Mouse (Mus musculus): ENCODE results near the gene Fermt1. TPM values are rescaled to one million over a fixed set of nuclear protein-coding genes. Genes with fewer than 3 reads are reported as not detected.

Gene Fermt1
- total RNA-seq, 1 experiment = 2.7 TPM

DNA sequence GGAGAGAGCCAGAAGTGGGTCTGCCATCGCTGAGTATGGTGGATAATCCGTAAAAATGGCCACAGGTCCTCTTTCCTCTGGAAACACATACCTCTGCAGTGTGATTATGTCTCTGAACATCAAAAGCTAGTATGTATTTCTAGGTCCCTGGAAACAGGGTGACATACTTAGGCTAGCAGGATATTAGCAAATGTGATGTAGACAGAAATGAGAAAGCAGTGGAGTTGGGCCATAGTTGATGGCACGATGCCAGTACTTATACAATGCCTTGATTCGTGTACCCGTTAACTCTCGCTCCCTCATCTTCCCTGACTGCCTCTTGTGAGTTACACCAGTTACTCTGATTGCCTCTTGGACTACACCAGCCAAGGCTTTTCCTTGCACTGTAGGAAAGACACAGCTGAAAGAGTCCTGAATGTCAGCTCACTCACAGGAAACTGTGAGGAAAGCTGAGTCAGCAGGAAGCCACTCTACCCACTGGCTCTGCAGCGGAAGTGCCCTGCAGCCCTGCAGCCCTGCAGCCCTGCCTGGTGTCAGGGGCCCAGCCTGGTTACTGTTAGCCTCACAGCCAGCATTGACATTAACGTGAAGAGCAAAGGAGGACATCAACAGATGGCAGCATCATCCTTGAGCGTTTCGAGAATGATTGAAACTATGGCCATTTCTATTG lies 71.9 kb downstream of the Fermt1 start:
- peaks cover 2 to 4% of the 10 kb centered on the region in 2 experiments; a peak in 3 of 4 replicates for H3K4me1 ChIP-seq (ENCODE audit: control insufficient read depth in 2 of 2, insufficient read depth in 2 of 2, low read length in 2 of 2, poor library complexity in 1 of 2)
- H3K9me3 ChIP-seq (ENCODE audit: control insufficient read depth, insufficient read depth, low read depth, low read length) = no peaks in the 10 kb centered on the region
- H3K36me3 ChIP-seq (ENCODE audit: control insufficient read depth, insufficient read depth, low read length, poor library complexity, severe bottlenecking) = peaks cover 17% of the 10 kb centered on the region; the same call in 1 of the 2 replicates
- DNase-seq (ENCODE audit: low read depth, low spot score) = no peak
- no peak overlapping the region for H3K4me3 ChIP-seq (ENCODE audit: insufficient read depth in 1 of 2, low read depth in 1 of 2, low read length in 2 of 2, poor library complexity in 1 of 2, severe bottlenecking in 1 of 2)
- H3K27ac ChIP-seq (ENCODE audit: insufficient read depth, low read depth, low read length, poor library complexity, severe bottlenecking) = no peak overlapping the region
- no peak overlapping the region for H3K9ac ChIP-seq (ENCODE audit: insufficient read depth, low read depth, low read length, poor library complexity, severe bottlenecking)
- TF ChIP-seq MAFK (IDR thresholded peaks at IDR 0.05; ENCODE audit: insufficient read depth, low read depth, low read length) (peak; percentile 80), ZNF384 (IDR thresholded peaks at IDR 0.05; ENCODE audit: low read depth, low read length) (no peak), CHD2 (IDR thresholded peaks at IDR 0.05; ENCODE audit: low read depth, low read length) (no peak)
- in situ Hi-C loops (cut with MboI; ENCODE audit: low sequenced_read_pairs in 2 of 2, unreplicated experiment in 2 of 2) = no loop called here

DNA sequence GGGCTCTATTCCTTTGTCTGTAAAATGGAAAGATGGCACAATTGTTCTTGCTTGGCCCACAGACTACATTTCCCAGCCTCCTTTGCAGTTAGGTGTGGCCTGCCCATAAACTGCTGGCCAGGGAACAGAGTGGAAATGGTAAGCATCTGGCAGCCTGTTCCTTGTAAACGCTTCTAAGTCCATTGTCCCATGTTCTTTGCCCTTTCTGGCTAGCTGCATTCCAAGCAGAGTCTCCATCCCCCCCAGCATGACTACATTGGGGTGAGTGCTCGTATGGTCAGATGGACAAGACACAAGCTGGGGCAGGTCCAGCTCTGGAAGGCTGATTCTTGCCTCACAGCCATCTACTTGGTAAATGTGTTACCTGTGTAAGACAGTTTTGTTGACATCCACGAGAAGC lies 74.0 kb downstream of the Fermt1 start:
- no peaks in the 10 kb centered on the region for H3K4me1 ChIP-seq (ENCODE audit: control insufficient read depth in 2 of 2, insufficient read depth in 2 of 2, low read length in 2 of 2, poor library complexity in 1 of 2)
- H3K9me3 ChIP-seq (ENCODE audit: control insufficient read depth, insufficient read depth, low read depth, low read length) = no peaks in the 10 kb centered on the region
- peak; percentile 63; the same call in 1 of the 2 replicates for TF ChIP-seq HCFC1 (IDR thresholded peaks at IDR 0.05; ENCODE audit: borderline replicate concordance, insufficient read depth, low read length)
- TF ChIP-seq ZC3H11A (IDR thresholded peaks at IDR 0.05; ENCODE audit: borderline replicate concordance, low read depth, low read length) = no peak
- peaks cover 14% of the 10 kb centered on the region; the same call in 1 of the 2 replicates for H3K36me3 ChIP-seq (ENCODE audit: control insufficient read depth, insufficient read depth, low read length, poor library complexity, severe bottlenecking)
- no peak overlapping the region for H3K27ac ChIP-seq (ENCODE audit: insufficient read depth, low read depth, low read length, poor library complexity, severe bottlenecking)
- in situ Hi-C loops (cut with MboI; ENCODE audit: low sequenced_read_pairs in 2 of 2, unreplicated experiment in 2 of 2) = no loop called here
- no peak for DNase-seq (ENCODE audit: low read depth, low spot score)
- H3K9ac ChIP-seq (ENCODE audit: insufficient read depth, low read depth, low read length, poor library complexity, severe bottlenecking) = no peak overlapping the region
- H3K4me3 ChIP-seq (ENCODE audit: insufficient read depth in 1 of 2, low read depth in 1 of 2, low read length in 2 of 2, poor library complexity in 1 of 2, severe bottlenecking in 1 of 2) = no peak overlapping the region

DNA sequence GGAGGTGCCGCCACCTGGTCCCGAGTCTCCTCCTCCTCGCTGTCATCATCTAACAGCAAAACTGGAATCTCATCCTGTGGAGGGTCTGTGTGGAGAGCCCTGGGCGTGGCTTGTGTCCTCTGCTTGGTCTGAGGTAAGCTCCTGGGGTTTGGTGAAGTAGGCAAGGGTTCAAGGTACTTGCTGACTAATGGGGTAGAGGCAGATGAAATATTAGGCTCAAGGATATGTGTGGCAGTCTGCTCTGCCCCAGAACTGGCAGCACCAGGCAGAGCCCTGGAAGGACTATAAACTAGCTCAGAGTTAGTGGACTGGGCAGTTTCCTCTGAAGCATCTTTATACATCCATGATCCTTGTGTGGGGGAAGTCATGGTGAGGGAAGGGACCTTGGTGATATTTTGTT lies 75.4 kb downstream of the Fermt1 start:
- Histone ChIP-seq H3K27ac (ENCODE audit: insufficient read depth, low read depth, low read length, poor library complexity, severe bottlenecking) (no peak overlapping the region), H3K4me3 (ENCODE audit: insufficient read depth in 1 of 2, low read depth in 1 of 2, low read length in 2 of 2, poor library complexity in 1 of 2, severe bottlenecking in 1 of 2) (no peak overlapping the region), H3K9ac (ENCODE audit: insufficient read depth, low read depth, low read length, poor library complexity, severe bottlenecking) (no peak overlapping the region), H3K36me3 (ENCODE audit: control insufficient read depth, insufficient read depth, low read length, poor library complexity, severe bottlenecking) (peaks cover 8% of the 10 kb centered on the region; the same call in 1 of the 2 replicates), H3K4me1 (ENCODE audit: control insufficient read depth in 2 of 2, insufficient read depth in 2 of 2, low read length in 2 of 2, poor library complexity in 1 of 2) (no peaks in the 10 kb centered on the region), H3K9me3 (ENCODE audit: control insufficient read depth, insufficient read depth, low read depth, low read length) (no peaks in the 10 kb centered on the region)
- in situ Hi-C loops (cut with MboI; ENCODE audit: low sequenced_read_pairs in 2 of 2, unreplicated experiment in 2 of 2) = no loop called here
- TF ChIP-seq ZNF384 (IDR thresholded peaks at IDR 0.05; ENCODE audit: low read depth, low read length) (no peak), MAFK (IDR thresholded peaks at IDR 0.05; ENCODE audit: insufficient read depth, low read depth, low read length) (no peak), ZC3H11A (IDR thresholded peaks at IDR 0.05; ENCODE audit: borderline replicate concordance, low read depth, low read length) (no peak), HCFC1 (IDR thresholded peaks at IDR 0.05; ENCODE audit: borderline replicate concordance, insufficient read depth, low read length) (no peak), CHD2 (IDR thresholded peaks at IDR 0.05; ENCODE audit: low read depth, low read length) (no peak)
- no peak for DNase-seq (ENCODE audit: low read depth, low spot score)

DNA sequence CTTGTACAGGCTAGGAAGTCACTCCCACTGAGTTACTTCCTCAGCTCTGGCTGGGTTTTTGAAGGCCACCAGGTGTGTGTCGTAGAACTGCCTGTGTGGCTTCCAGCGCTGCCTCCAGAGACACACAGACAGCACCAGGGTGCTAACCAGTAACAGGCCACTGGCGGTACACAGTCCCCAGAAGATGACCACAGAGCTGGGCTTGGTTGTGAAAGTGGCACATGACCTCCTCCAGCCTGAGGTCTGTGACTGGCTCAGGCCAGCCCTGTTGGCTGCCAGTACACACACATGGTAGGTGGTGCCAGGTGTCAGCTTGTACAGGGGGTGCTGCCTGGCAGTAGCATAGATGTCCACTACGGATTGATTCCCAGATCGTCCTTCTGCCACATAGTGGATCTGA lies 76.0 kb downstream of the Fermt1 start:
- TF ChIP-seq CHD2 (IDR thresholded peaks at IDR 0.05; ENCODE audit: low read depth, low read length) (no peak), MAFK (IDR thresholded peaks at IDR 0.05; ENCODE audit: insufficient read depth, low read depth, low read length) (no peak), ZC3H11A (IDR thresholded peaks at IDR 0.05; ENCODE audit: borderline replicate concordance, low read depth, low read length) (no peak), ZNF384 (IDR thresholded peaks at IDR 0.05; ENCODE audit: low read depth, low read length) (no peak), HCFC1 (IDR thresholded peaks at IDR 0.05; ENCODE audit: borderline replicate concordance, insufficient read depth, low read length) (no peak)
- H3K36me3 ChIP-seq (ENCODE audit: control insufficient read depth, insufficient read depth, low read length, poor library complexity, severe bottlenecking) = peaks cover 5% of the 10 kb centered on the region; the same call in 1 of the 2 replicates
- no peaks in the 10 kb centered on the region for H3K9me3 ChIP-seq (ENCODE audit: control insufficient read depth, insufficient read depth, low read depth, low read length)
- H3K4me1 ChIP-seq (ENCODE audit: control insufficient read depth in 2 of 2, insufficient read depth in 2 of 2, low read length in 2 of 2, poor library complexity in 1 of 2) = no peaks in the 10 kb centered on the region
- no peak overlapping the region for H3K9ac ChIP-seq (ENCODE audit: insufficient read depth, low read depth, low read length, poor library complexity, severe bottlenecking)
- no peak overlapping the region for H3K4me3 ChIP-seq (ENCODE audit: insufficient read depth in 1 of 2, low read depth in 1 of 2, low read length in 2 of 2, poor library complexity in 1 of 2, severe bottlenecking in 1 of 2)
- no peak overlapping the region for H3K27ac ChIP-seq (ENCODE audit: insufficient read depth, low read depth, low read length, poor library complexity, severe bottlenecking)
- in situ Hi-C loops (cut with MboI; ENCODE audit: low sequenced_read_pairs in 2 of 2, unreplicated experiment in 2 of 2) = no loop called here
- DNase-seq (ENCODE audit: low read depth, low spot score) = no peak

DNA sequence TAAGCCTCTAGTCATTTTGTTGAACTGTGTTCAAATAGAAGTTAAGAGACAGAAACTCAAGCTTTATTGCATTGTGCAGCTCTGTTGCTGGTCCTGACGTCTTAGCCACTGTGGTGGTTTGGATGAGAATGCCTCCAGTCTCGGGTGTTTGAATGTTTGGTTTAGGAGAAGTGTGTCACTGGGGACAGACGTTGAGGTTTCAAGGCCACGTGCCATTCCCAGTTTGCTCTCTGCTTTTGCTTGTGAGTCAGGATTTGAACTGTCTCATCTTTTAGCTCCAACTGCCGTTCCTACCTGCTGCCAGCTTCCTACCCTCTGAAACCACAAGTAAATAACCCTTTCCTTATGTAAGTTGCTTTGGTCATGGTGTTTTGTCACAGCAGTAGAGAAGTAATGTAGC lies 78.2 kb downstream of the Fermt1 start:
- Histone ChIP-seq H3K36me3 (ENCODE audit: control insufficient read depth, insufficient read depth, low read length, poor library complexity, severe bottlenecking) (peaks cover 7% of the 10 kb centered on the region; the same call in 1 of the 2 replicates), H3K4me3 (ENCODE audit: insufficient read depth in 1 of 2, low read depth in 1 of 2, low read length in 2 of 2, poor library complexity in 1 of 2, severe bottlenecking in 1 of 2) (no peak overlapping the region), H3K4me1 (ENCODE audit: control insufficient read depth in 2 of 2, insufficient read depth in 2 of 2, low read length in 2 of 2, poor library complexity in 1 of 2) (no peaks in the 10 kb centered on the region), H3K27ac (ENCODE audit: insufficient read depth, low read depth, low read length, poor library complexity, severe bottlenecking) (no peak overlapping the region), H3K9me3 (ENCODE audit: control insufficient read depth, insufficient read depth, low read depth, low read length) (no peaks in the 10 kb centered on the region), H3K9ac (ENCODE audit: insufficient read depth, low read depth, low read length, poor library complexity, severe bottlenecking) (no peak overlapping the region)
- in situ Hi-C loops (cut with MboI; ENCODE audit: low sequenced_read_pairs in 2 of 2, unreplicated experiment in 2 of 2) = no loop called here
- DNase-seq (ENCODE audit: low read depth, low spot score) = no peak
- no peak for TF ChIP-seq HCFC1 (IDR thresholded peaks at IDR 0.05; ENCODE audit: borderline replicate concordance, insufficient read depth, low read length)
- TF ChIP-seq MAFK (IDR thresholded peaks at IDR 0.05; ENCODE audit: insufficient read depth, low read depth, low read length) = no peak
- TF ChIP-seq ZC3H11A (IDR thresholded peaks at IDR 0.05; ENCODE audit: borderline replicate concordance, low read depth, low read length) = no peak
- TF ChIP-seq ZNF384 (IDR thresholded peaks at IDR 0.05; ENCODE audit: low read depth, low read length) = no peak
- TF ChIP-seq CHD2 (IDR thresholded peaks at IDR 0.05; ENCODE audit: low read depth, low read length) = no peak

Measured in ES-E14 (cell line).